Mouse (Mus musculus) E14TG2a.4 (cell line): ENCODE data around the gene Ppp1r3c.

Experiments
- CTCF ChIP-seq: conservative IDR thresholded peaks from 2 replicates; pipeline ENCODE4 v1.5.1; 2014; ENCODE audit warnings: low read length
- NANOG ChIP-seq: IDR thresholded peaks from 2 replicates; pipeline ENCODE4 v1.6.1; 2014; ENCODE audit warnings: borderline replicate concordance, low read length, mixed read lengths
- POU5F1 ChIP-seq: IDR thresholded peaks from 2 replicates; pipeline ENCODE4 v1.6.1; 2014; ENCODE audit warnings: low read length, borderline replicate concordance

DNA sequence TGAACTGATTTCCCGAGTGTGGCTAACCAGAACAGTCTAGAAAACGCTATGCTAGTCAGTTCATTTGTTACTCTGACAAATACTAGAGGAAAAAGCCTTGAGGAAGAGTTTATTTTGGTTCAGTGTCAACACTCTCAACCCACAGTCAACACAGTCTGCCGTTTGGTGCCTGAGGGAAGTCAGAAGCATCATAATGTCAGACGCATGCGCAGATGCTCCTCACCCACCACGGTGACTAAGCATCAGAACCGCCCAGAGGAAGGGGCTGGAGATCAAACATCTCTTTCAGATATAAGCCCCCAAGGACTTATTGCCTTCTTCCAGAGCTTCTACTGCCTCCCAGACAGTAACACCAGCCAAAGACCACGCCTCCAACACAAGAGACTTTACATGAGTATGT, 15.3 kb downstream of the Ppp1r3c start:
- TF ChIP-seq CTCF (no peak), POU5F1 (no peak), NANOG (no peak)
